Mouse (Mus musculus): ENCODE measurements around the gene H2-Aa. TPM values are rescaled to one million over a fixed set of nuclear protein-coding genes. Genes with fewer than 3 reads are reported as not detected.

Gene H2-Aa
- polyA plus RNA-seq, 1 experiment from 2014 or later, result 0.83 TPM

DNA sequence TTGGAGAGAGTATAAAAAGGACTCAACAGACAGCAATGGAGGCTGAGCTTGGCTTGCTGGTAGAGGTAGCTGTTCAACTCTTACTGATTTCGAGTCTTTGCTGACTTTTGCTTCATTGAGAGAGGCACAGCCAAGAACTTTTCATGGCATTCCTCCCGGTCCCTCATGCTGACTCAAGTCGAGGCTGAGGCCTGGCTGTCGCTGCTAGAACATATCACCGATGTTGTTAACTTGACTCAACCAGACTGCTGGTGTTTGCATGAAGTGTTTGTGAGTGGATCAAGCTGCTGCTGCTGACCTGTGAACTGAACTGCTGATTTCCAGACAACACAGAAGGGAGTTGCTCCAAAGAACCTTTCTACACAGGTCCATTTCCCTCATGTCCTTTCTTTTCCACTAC, 50.9 kb downstream of the H2-Aa start:
- Histone ChIP-seq H3K36me3 (ENCODE audit: control insufficient read depth, insufficient read depth, low read length) (no peaks in the 10 kb centered on the region), H3K9ac (replicated peaks; ENCODE audit: low read length) (no peak overlapping the region), H3K27me3 (ENCODE audit: control insufficient read depth, insufficient read depth, low read length) (no peaks in the 10 kb centered on the region), H3K4me3 (replicated peaks; ENCODE audit: low read depth, low read length) (no peak overlapping the region), H3K4me1 (ENCODE audit: control insufficient read depth, insufficient read depth, low read length) (no peaks in the 10 kb centered on the region), H3K4me2 (ENCODE audit: low read length) (no peak overlapping the region), H3K27ac (replicated peaks; ENCODE audit: low read depth, low read length) (no peak overlapping the region), H3K9me3 (ENCODE audit: control insufficient read depth, low read length) (no peaks in the 10 kb centered on the region; the same call in 1 of the 2 replicates)
- no peak for ATAC-seq (ENCODE audit: low FRiP score, low TSS enrichment)
- no peak for DNase-seq
- 90% methylated on average over 5 of the region's 5 CpGs for WGBS

DNA sequence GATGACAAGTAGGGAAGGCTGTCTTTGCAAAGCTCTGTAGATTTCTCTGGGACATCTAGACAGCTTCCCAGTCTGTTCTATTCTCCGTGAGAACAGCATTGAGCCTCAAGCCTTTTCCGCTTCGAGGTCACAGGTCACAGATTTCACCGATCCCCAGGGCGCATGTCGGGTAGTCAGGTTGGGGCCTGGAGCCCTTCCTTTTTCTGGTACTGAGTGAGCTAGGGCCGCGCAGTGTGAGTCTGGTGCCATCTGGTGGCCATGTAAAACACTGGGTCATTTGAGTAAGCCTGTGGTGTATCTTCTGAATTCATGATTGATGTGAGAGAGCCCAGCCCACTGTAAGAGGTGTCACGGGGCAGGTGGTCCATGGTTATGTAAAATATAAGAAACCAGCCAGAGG, 52.7 kb downstream of the H2-Aa start:
- H3K9me3 ChIP-seq (ENCODE audit: control insufficient read depth, low read length), result no peaks in the 10 kb centered on the region
- no peaks in the 10 kb centered on the region for H3K4me1 ChIP-seq (ENCODE audit: control insufficient read depth, insufficient read depth, low read length)
- H3K4me3 ChIP-seq (replicated peaks; ENCODE audit: low read depth, low read length), result no peak overlapping the region
- 42% methylated on average over 9 of the region's 9 CpGs for WGBS
- no peak for ATAC-seq (ENCODE audit: low FRiP score, low TSS enrichment)
- H3K27me3 ChIP-seq (ENCODE audit: control insufficient read depth, insufficient read depth, low read length), result no peaks in the 10 kb centered on the region
- no peak overlapping the region for H3K4me2 ChIP-seq (ENCODE audit: low read length)
- no peaks in the 10 kb centered on the region for H3K36me3 ChIP-seq (ENCODE audit: control insufficient read depth, insufficient read depth, low read length)
- peak; percentile 79 for DNase-seq
- no peak overlapping the region for H3K27ac ChIP-seq (replicated peaks; ENCODE audit: low read depth, low read length)
- no peak overlapping the region for H3K9ac ChIP-seq (replicated peaks; ENCODE audit: low read length)

Other genes with a start within 250 kb of the H2-Aa start
- gene Col11a2, start 248.4 kb downstream of the H2-Aa start, polyA plus RNA-seq (2014; fragmentation: Nextera tagmentation; extraction: Ambion mirVana), result 2.4 and 2.9 TPM in 2 replicates
- gene H2-Oa, start 195.5 kb downstream of the H2-Aa start, polyA plus RNA-seq (2014; fragmentation: Nextera tagmentation; extraction: Ambion mirVana), result not detected in 2 replicates
- gene H2-DMa, start 168.3 kb downstream of the H2-Aa start, polyA plus RNA-seq (2014; fragmentation: Nextera tagmentation; extraction: Ambion mirVana), result 16.7 and 20.4 TPM in 2 replicates
- 160 and 171 TPM in 2 replicates for gene Brd2, start 165.2 kb downstream of the H2-Aa start, polyA plus RNA-seq (2014; fragmentation: Nextera tagmentation; extraction: Ambion mirVana)
- 0.15 and 0.18 TPM in 2 replicates for gene H2-DMb2, start 144.5 kb downstream of the H2-Aa start, polyA plus RNA-seq (2014; fragmentation: Nextera tagmentation; extraction: Ambion mirVana)
- gene H2-DMb1, start 134.8 kb downstream of the H2-Aa start, polyA plus RNA-seq (2014; fragmentation: Nextera tagmentation; extraction: Ambion mirVana), result 0.38 and 0.91 TPM in 2 replicates
- gene Tap1, start 100.3 kb downstream of the H2-Aa start, polyA plus RNA-seq (2014; fragmentation: Nextera tagmentation; extraction: Ambion mirVana), result 1.1 and 2.9 TPM in 2 replicates
- 1.0 and 2.2 TPM in 2 replicates for gene Psmb9, start 100.1 kb downstream of the H2-Aa start, polyA plus RNA-seq (2014; fragmentation: Nextera tagmentation; extraction: Ambion mirVana)
- 1.1 and 5.1 TPM in 2 replicates for gene Psmb8, start 90.1 kb downstream of the H2-Aa start, polyA plus RNA-seq (2014; fragmentation: Nextera tagmentation; extraction: Ambion mirVana)
- 0.77 and 1.6 TPM in 2 replicates for gene Tap2, start 84.3 kb downstream of the H2-Aa start, polyA plus RNA-seq (2014; fragmentation: Nextera tagmentation; extraction: Ambion mirVana)
- gene H2-Ob, start 48.9 kb downstream of the H2-Aa start, polyA plus RNA-seq (2014; fragmentation: Nextera tagmentation; extraction: Ambion mirVana), result not detected in 2 replicates
- gene H2-Ab1, start 30.1 kb downstream of the H2-Aa start, polyA plus RNA-seq (2014; fragmentation: Nextera tagmentation; extraction: Ambion mirVana), result 1.1 and 2.0 TPM in 2 replicates
- 2.4 and 2.7 TPM in 2 replicates for gene H2-Eb1, start 18.0 kb upstream of the H2-Aa start, polyA plus RNA-seq (2014; fragmentation: Nextera tagmentation; extraction: Ambion mirVana)
- 0.16 TPM in 1 of 2 replicates, not detected in the other for gene H2-Eb2, start 37.8 kb upstream of the H2-Aa start, polyA plus RNA-seq (2014; fragmentation: Nextera tagmentation; extraction: Ambion mirVana)
- not detected in 2 replicates for gene Btnl2, start 67.0 kb upstream of the H2-Aa start, polyA plus RNA-seq (2014; fragmentation: Nextera tagmentation; extraction: Ambion mirVana)
- gene Btnl1, start 89.3 kb upstream of the H2-Aa start, polyA plus RNA-seq (2014; fragmentation: Nextera tagmentation; extraction: Ambion mirVana), result not detected in 2 replicates
- 5.8 and 6.2 TPM in 2 replicates for gene BC051142, start 111.0 kb upstream of the H2-Aa start, polyA plus RNA-seq (2014; fragmentation: Nextera tagmentation; extraction: Ambion mirVana)
- not detected in 2 replicates for gene Btnl4, start 189.5 kb upstream of the H2-Aa start, polyA plus RNA-seq (2014; fragmentation: Nextera tagmentation; extraction: Ambion mirVana)
- not detected in 2 replicates for gene Btnl6, start 229.5 kb upstream of the H2-Aa start, polyA plus RNA-seq (2014; fragmentation: Nextera tagmentation; extraction: Ambion mirVana)